ENCODE assay signal across 8 mouse cellular contexts in genomic region chr7:90442518-90443080, GRCm38 (mm10). TPM values are rescaled to one million over a fixed set of nuclear protein-coding genes. Genes with fewer than 3 reads are reported as not detected.
DNase-seq lines count a peak whose midpoint lies in the region; ATAC-seq lines count a peak whose summit lies in the region.

Gene Crebzf (plus strand): TSS chr7:90442729.

- no peaks in the 10 kb centered on the region for H3K27me3 ChIP-seq in lung, embryonic 16.5 days (ENCODE audit: control insufficient read depth, insufficient read depth, low read depth, low read length)

- peaks cover 2% of the 10 kb centered on the region; the same call in 1 of the 2 replicates for H3K36me3 ChIP-seq in lung, embryonic 16.5 days (ENCODE audit: control insufficient read depth, insufficient read depth, low read length)

- peak within 1 kb of the TSS; percentile 98 for H3K27ac ChIP-seq in lung, embryonic 16.5 days (ENCODE audit: low read length)

- peak; percentile 94 for ATAC-seq in hematopoietic stem cell, adult 5-6 weeks (replicated peaks in 1 of 2; ENCODE audit: insufficient read depth in 1 of 2, low FRiP score in 2 of 2, low TSS enrichment in 1 of 2, low read depth in 1 of 2, poor library complexity in 2 of 2, severe bottlenecking in 2 of 2)
- ATAC-seq in lung, embryonic 16.5 days (ENCODE audit: low read depth): peak; percentile 97

- H3K4me2 ChIP-seq in lung, embryonic 16.5 days (ENCODE audit: low read depth, low read length): peak within 1 kb of the TSS; percentile 70

- peak within 1 kb of the TSS; percentile 99 for H3K9ac ChIP-seq in lung, embryonic 16.5 days (ENCODE audit: low read length)

- H3K4me1 ChIP-seq in lung, embryonic 16.5 days (replicated peaks; ENCODE audit: control insufficient read depth, insufficient read depth, low read length): no peaks in the 10 kb centered on the region; the same call in 1 of the 2 replicates

- H3K4me3 ChIP-seq in lung, embryonic 16.5 days (ENCODE audit: low read length): peak within 1 kb of the TSS; percentile 97

- peak; percentile 92 for DNase-seq in MEL-GATA-1-ER (ENCODE audit: extremely low read depth, low read depth)
- DNase-seq in cerebellum, adult 8-10 months: peak; percentile 92
- DNase-seq in forelimb bud, embryonic 11.5 days (ENCODE audit: low read depth, low spot score): peak; percentile 99
- DNase-seq in layer of hippocampus, adult 9-10 months (ENCODE audit: low spot score): peak; percentile 92
- DNase-seq in ovary, postnatal 10 days (ENCODE audit: low spot score): peak; percentile 76
- peak; percentile 94 to 96 for DNase-seq in thymus, postnatal 10 days (ENCODE audit: low spot score in 2 of 2)

- H3K9me3 ChIP-seq in lung, embryonic 16.5 days (ENCODE audit: control insufficient read depth, low read length): no peaks in the 10 kb centered on the region

- WGBS in lung, embryonic 16.5 days: 0% methylated on average over 45 of the region's 54 CpGs

RNA-seq across cellular contexts. Expression of gene Crebzf, which starts in this region (rescaled TPM):
- 85.2 and 121 TPM in 2 replicates for total RNA-seq in hematopoietic stem cell, adult 5-6 weeks (2017)
- 15.6 and 16.2 TPM in 2 replicates for polyA plus RNA-seq in lung, embryonic 16.5 days (2015; fragmentation: Nextera tagmentation; extraction: Ambion mirVana)

Comparison
In these comparisons a context has a peak if more than half of its experiments do, and no peak if none do; other contexts are left out.
1. Peak in every context shown above with its lines: DNase-seq, ATAC-seq, H3K4me3 ChIP-seq and H3K27ac ChIP-seq.